8 mouse cellular contexts compared by ENCODE assay signal in genomic region chr4:118216726-118217595, GRCm38 (mm10). TPM values are rescaled to one million over a fixed set of nuclear protein-coding genes. Genes with fewer than 3 reads are reported as not detected.
DNase-seq lines count a peak whose midpoint lies in the region; ATAC-seq and TF ChIP-seq lines count a peak whose summit lies in the region.

No protein-coding gene starts in this region.

- TF ChIP-seq EP300 in heart, postnatal 0 days (IDR thresholded peaks at IDR 0.05; ENCODE audit: low read depth) = no peak

- no peak overlapping the region for H3K9ac ChIP-seq in heart, postnatal 0 days (replicated peaks; ENCODE audit: low read depth, low read length)
- H3K9ac ChIP-seq in kidney, postnatal 0 days (ENCODE audit: low read depth, low read length) = no peak overlapping the region
- no peak overlapping the region for H3K9ac ChIP-seq in liver, embryonic 13.5 days
- H3K9ac ChIP-seq in neural tube, embryonic 12.5 days = no peak overlapping the region

- peaks cover 100% of the 10 kb centered on the region for H3K36me3 ChIP-seq in E14TG2a.4 (ENCODE audit: insufficient read depth, low read length)
- peaks cover 36% of the 10 kb centered on the region for H3K36me3 ChIP-seq in heart, postnatal 0 days (replicated peaks; ENCODE audit: control insufficient read depth, insufficient read depth, low read length)
- H3K36me3 ChIP-seq in kidney, postnatal 0 days (ENCODE audit: insufficient read depth, low read length) = peaks cover 67% of the 10 kb centered on the region
- peaks cover 30% of the 10 kb centered on the region for H3K36me3 ChIP-seq in liver, embryonic 13.5 days
- H3K36me3 ChIP-seq in neural tube, embryonic 12.5 days = peaks cover 95% of the 10 kb centered on the region

- TF ChIP-seq POLR2A in embryonic fibroblast, embryonic 13.5 days (IDR thresholded peaks at IDR 0.05; ENCODE audit: low read depth, low read length) = no peak

- DNase-seq in adrenal gland, postnatal 25 days = peak; percentile 67
- DNase-seq in heart, postnatal 0 days (ENCODE audit: low spot score) = peak; percentile 29
- peak; percentile 79 for DNase-seq in kidney, postnatal 0 days (ENCODE audit: low spot score)
- peak; percentile 12 for DNase-seq in liver, embryonic 13.5 days
- peak; percentile 83 for DNase-seq in thymus, postnatal 14 days

- peaks cover 83% of the 10 kb centered on the region for H3K4me1 ChIP-seq in E14TG2a.4 (replicated peaks; ENCODE audit: low read depth, low read length)
- H3K4me1 ChIP-seq in embryonic fibroblast, embryonic 13.5 days (ENCODE audit: control insufficient read depth, insufficient read depth, low read length) = 0 out of 2 replicates have a peak, but pooled peaks cover 3% of the 10 kb centered on the region
- no peaks in the 10 kb centered on the region for H3K4me1 ChIP-seq in heart, postnatal 0 days (ENCODE audit: control insufficient read depth, insufficient read depth)
- no peaks in the 10 kb centered on the region for H3K4me1 ChIP-seq in kidney, postnatal 0 days (replicated peaks; ENCODE audit: insufficient read depth, low read length)
- H3K4me1 ChIP-seq in liver, embryonic 13.5 days (replicated peaks) = peaks cover 11% of the 10 kb centered on the region
- no peaks in the 10 kb centered on the region for H3K4me1 ChIP-seq in neural tube, embryonic 12.5 days

- 75% methylated on average over 17 of the region's 17 CpGs for WGBS in heart, postnatal 0 days
- WGBS in kidney, postnatal 0 days = 82% methylated on average over 17 of the region's 17 CpGs
- 63% methylated on average over 17 of the region's 17 CpGs for WGBS in liver, embryonic 13.5 days (ENCODE audit: insufficient replicate concordance)
- 84% methylated on average over 17 of the region's 17 CpGs for WGBS in neural tube, embryonic 12.5 days

- no peaks in the 10 kb centered on the region for H3K27me3 ChIP-seq in E14TG2a.4 (ENCODE audit: insufficient read depth, low read length)
- H3K27me3 ChIP-seq in heart, postnatal 0 days (ENCODE audit: control insufficient read depth, insufficient read depth, low read length) = no peaks in the 10 kb centered on the region
- no peaks in the 10 kb centered on the region for H3K27me3 ChIP-seq in kidney, postnatal 0 days (ENCODE audit: insufficient read depth, low read length)
- no peaks in the 10 kb centered on the region for H3K27me3 ChIP-seq in liver, embryonic 13.5 days
- H3K27me3 ChIP-seq in neural tube, embryonic 12.5 days (replicated peaks) = no peaks in the 10 kb centered on the region

- no peak overlapping the region for H3K4me3 ChIP-seq in E14TG2a.4 (replicated peaks; ENCODE audit: low read length)
- no peak overlapping the region for H3K4me3 ChIP-seq in embryonic fibroblast, embryonic 13.5 days (ENCODE audit: insufficient read depth, low read length)
- no peak overlapping the region for H3K4me3 ChIP-seq in heart, postnatal 0 days (ENCODE audit: low read depth, low read length)
- H3K4me3 ChIP-seq in kidney, postnatal 0 days (replicated peaks; ENCODE audit: low read depth, low read length) = no peak overlapping the region
- no peak overlapping the region for H3K4me3 ChIP-seq in liver, embryonic 13.5 days (replicated peaks)
- no peak overlapping the region for H3K4me3 ChIP-seq in neural tube, embryonic 12.5 days

- H3K9me3 ChIP-seq in E14TG2a.4 (ENCODE audit: low read length) = no peaks in the 10 kb centered on the region
- H3K9me3 ChIP-seq in heart, postnatal 0 days (replicated peaks; ENCODE audit: control insufficient read depth, low read length) = no peaks in the 10 kb centered on the region
- no peaks in the 10 kb centered on the region for H3K9me3 ChIP-seq in kidney, postnatal 0 days (replicated peaks; ENCODE audit: low read length)
- H3K9me3 ChIP-seq in liver, embryonic 13.5 days (replicated peaks) = no peaks in the 10 kb centered on the region
- H3K9me3 ChIP-seq in neural tube, embryonic 12.5 days = no peaks in the 10 kb centered on the region

- no peak overlapping the region for H3K4me2 ChIP-seq in heart, postnatal 0 days (ENCODE audit: low read depth, low read length)
- no peak overlapping the region for H3K4me2 ChIP-seq in kidney, postnatal 0 days (ENCODE audit: low read length)
- H3K4me2 ChIP-seq in liver, embryonic 13.5 days = no peak overlapping the region
- no peak overlapping the region for H3K4me2 ChIP-seq in neural tube, embryonic 12.5 days (replicated peaks)

- TF ChIP-seq CTCF in E14TG2a.4 (conservative IDR thresholded peaks at IDR 0.05; ENCODE audit: low read length) = peak; percentile 68
- peak; percentile 66; the same call in 1 of the 2 replicates for TF ChIP-seq CTCF in embryonic fibroblast, embryonic 13.5 days (IDR thresholded peaks at IDR 0.05; ENCODE audit: borderline replicate concordance, insufficient read depth, low read length)
- peak; percentile 92 for TF ChIP-seq CTCF in heart, postnatal 0 days (IDR thresholded peaks at IDR 0.05; ENCODE audit: low read depth)
- TF ChIP-seq CTCF in kidney, postnatal 0 days (IDR thresholded peaks at IDR 0.05; ENCODE audit: low read depth) = peak; percentile 88

- peak; percentile 67 for ATAC-seq in heart, postnatal 0 days (ENCODE audit: insufficient read depth, low read depth)
- ATAC-seq in kidney, postnatal 0 days (replicated peaks; ENCODE audit: low FRiP score, low read depth) = 0 out of 2 replicates have a peak, but pooled peaks have one; percentile 14
- ATAC-seq in liver, embryonic 13.5 days (ENCODE audit: low read depth) = no peak
- ATAC-seq in neural tube, embryonic 12.5 days (ENCODE audit: low FRiP score, low read depth) = peak; percentile 12; the same call in 1 of the 2 replicates

- no peak overlapping the region for H3K27ac ChIP-seq in embryonic fibroblast, embryonic 13.5 days (ENCODE audit: insufficient read depth, low read length)
- H3K27ac ChIP-seq in heart, postnatal 0 days (ENCODE audit: low read depth) = no peak overlapping the region
- H3K27ac ChIP-seq in kidney, postnatal 0 days = no peak overlapping the region
- no peak overlapping the region for H3K27ac ChIP-seq in liver, embryonic 13.5 days
- no peak overlapping the region for H3K27ac ChIP-seq in neural tube, embryonic 12.5 days

RNA-seq across cellular contexts. Expression of gene Kdm4a, which starts 37.1 kb away (rescaled TPM):
- total RNA-seq in adrenal gland, postnatal 25 days (2021) = 47.8 and 57.9 TPM in 2 replicates
- polyA plus RNA-seq in embryonic fibroblast, embryonic 13.5 days (2011; ENCODE audit: insufficient read length, low read depth, missing spikeins) = 65.8 and 71.9 TPM in 2 replicates
- 30.0 and 45.5 TPM in 2 replicates for total RNA-seq in heart, postnatal 0 days (2014; rRNA removed; ENCODE audit: low replicate concordance)
- 15.3 and 17.8 TPM in 2 replicates for polyA plus RNA-seq in heart, postnatal 0 days (2015; fragmentation: Nextera tagmentation; extraction: Ambion mirVana)
- 32.2 and 32.8 TPM in 2 replicates for polyA plus RNA-seq in kidney, postnatal 0 days (2015; fragmentation: Nextera tagmentation; extraction: Ambion mirVana)
- polyA plus RNA-seq in liver, embryonic 13.5 days (2015; fragmentation: Nextera tagmentation; extraction: Ambion mirVana) = 7.8 and 9.1 TPM in 2 replicates
- polyA plus RNA-seq in neural tube, embryonic 12.5 days (2016; fragmentation: Nextera tagmentation; extraction: Ambion mirVana) = 55.1 and 62.3 TPM in 2 replicates

Comparison
In these comparisons a context has a peak if more than half of its experiments do, and no peak if none do; other contexts are left out.
1. DNase-seq: peak in every context shown above with its lines; median percentile 83 in thymus, postnatal 14 days; 79 in kidney, postnatal 0 days; 67 in adrenal gland, postnatal 25 days; 29 in heart, postnatal 0 days; 12 in liver, embryonic 13.5 days.